Mouse (Mus musculus) heart, adult 2 months (tissue): ENCODE measurements at regions not wholly inside any gene's neighbourhood (a gene's known extent, or its start where the extent isn't known, plus 50 kb on each side); places are given as distances from the start of the nearest gene placed in this dataset.
A peak's percentile ranks its signal among the peaks of the same experiment; 100 is the strongest.

Source experiments
- DNase-seq, 2 experiments: peaks; one replicate each; pipeline ENCODE4 v3.0.0; 2021
- H3K27ac ChIP-seq: fragments of 200-600 bp; 2 replicates; pipeline ENCODE4 v1.8.1; 2022
- H3K27me3 ChIP-seq: fragments of 200-500 bp; 2 replicates; pipeline ENCODE4 v1.6.1; 2012; ENCODE audit warnings: mild to moderate bottlenecking, low read length, inconsistent platforms, mixed read lengths; ENCODE audit not compliant: control insufficient read depth, insufficient read depth
- H3K36me3 ChIP-seq: fragments of 200-500 bp; 2 replicates; pipeline ENCODE4 v1.6.1; 2012; ENCODE audit warnings: low read length, inconsistent platforms; ENCODE audit not compliant: control insufficient read depth, insufficient read depth
- H3K4me1 ChIP-seq: fragments of 200-500 bp; 2 replicates; pipeline ENCODE4 v1.6.1; 2011; ENCODE audit warnings: low read length; ENCODE audit not compliant: control insufficient read depth, insufficient read depth
- H3K4me3 ChIP-seq: fragments of 200-600 bp; 2 replicates; pipeline ENCODE4 v1.8.1; 2022
- H3K79me2 ChIP-seq: fragments of 200-500 bp; replicated peaks from 2 replicates; pipeline ENCODE4 v1.6.1; 2012; ENCODE audit warnings: mild to moderate bottlenecking, inconsistent platforms, low read length, moderate library complexity, mixed read lengths; ENCODE audit not compliant: control insufficient read depth, insufficient read depth
- H3K9ac ChIP-seq: fragments of 200-500 bp; 2 replicates; pipeline ENCODE4 v1.6.1; 2012; ENCODE audit warnings: low read depth, mild to moderate bottlenecking, control low read depth, inconsistent platforms, low read length, mixed read lengths
- CTCF ChIP-seq: fragments of 200-600 bp; IDR thresholded peaks from 2 replicates; pipeline ENCODE4 v1.8.1; 2022; ENCODE audit warnings: antibody characterized with exemption, mild to moderate bottlenecking, moderate library complexity
- EP300 ChIP-seq: fragments of 200-500 bp; IDR thresholded peaks from 2 replicates; pipeline ENCODE4 v1.6.1; 2011; ENCODE audit warnings: low read depth, low read length, control low read depth; ENCODE audit not compliant: insufficient read depth
- POLR2A ChIP-seq: fragments of 200-500 bp; IDR thresholded peaks from 2 replicates; pipeline ENCODE4 v1.6.1; 2011; ENCODE audit warnings: mild to moderate bottlenecking, low read depth, low read length, control low read depth; ENCODE audit not compliant: insufficient read depth
- WGBS: fragments of 180-500 bp; shearing (Covaris S2); methylation state at CpG from one replicate; pipeline ENCODE4 v1.1.7; 2018; 5-methylcytosine and 5-hydroxymethylcytosine counted together
- intact Hi-C: fragments of 180-260 bp; cut with DNase I; formaldehyde crosslinking; loops from one replicate; pipeline ENCODE4 v1.15.1; 2025

DNA sequence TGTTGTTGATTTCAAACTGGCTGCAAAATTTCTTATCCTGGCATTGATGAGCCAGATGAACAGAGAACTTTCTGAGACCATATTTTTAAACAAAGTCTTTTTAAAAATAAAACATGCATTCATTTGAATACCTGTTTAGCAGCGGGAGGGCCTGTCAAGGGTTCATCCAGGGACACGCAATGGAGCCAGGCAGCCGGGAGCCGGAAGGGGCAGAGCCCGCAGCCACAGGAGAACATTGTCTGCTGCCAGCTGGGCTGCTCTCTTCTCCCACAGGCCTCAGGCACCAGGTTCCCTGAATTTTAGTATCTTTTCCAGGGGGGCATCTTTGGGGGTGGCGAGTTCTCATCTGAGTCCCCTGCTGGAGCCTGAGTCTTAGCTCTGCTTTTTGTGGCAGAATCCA lies 205.8 kb upstream of the Tprg start:
- DNase-seq: no peak
- H3K4me3 ChIP-seq: no peak overlapping the region
- no peak for TF ChIP-seq EP300
- no peak for TF ChIP-seq POLR2A
- no peak for TF ChIP-seq CTCF
- intact Hi-C loops: no loop called here
- no peaks in the 10 kb centered on the region for H3K4me1 ChIP-seq
- H3K27me3 ChIP-seq: no peaks in the 10 kb centered on the region
- H3K36me3 ChIP-seq: no peaks in the 10 kb centered on the region
- no peak overlapping the region for H3K27ac ChIP-seq
- WGBS: 71% methylated on average over 6 of the region's 6 CpGs
- no peaks in the 10 kb centered on the region for H3K79me2 ChIP-seq
- H3K9ac ChIP-seq: no peak overlapping the region

- no peaks in the 10 kb centered on the region for H3K79me2 ChIP-seq
- WGBS: 71% methylated on average over 1 of the region's 1 CpGs
- intact Hi-C loops: no loop called here
- no peak overlapping the region for H3K27ac ChIP-seq
- TF ChIP-seq EP300: no peak
- TF ChIP-seq POLR2A: no peak
- TF ChIP-seq CTCF: no peak
- no peak overlapping the region for H3K4me3 ChIP-seq
- no peak for DNase-seq
- H3K36me3 ChIP-seq: no peaks in the 10 kb centered on the region
- no peak overlapping the region for H3K9ac ChIP-seq
- peaks cover 1% of the 10 kb centered on the region; the same call in 1 of the 2 replicates for H3K4me1 ChIP-seq
- H3K27me3 ChIP-seq: no peaks in the 10 kb centered on the region
Observed at GRCm38 (mm10) chr16:25083729-25084128, 202.9 kb upstream of the Tprg start.

- intact Hi-C loops: loop anchor here (5.0 kb wide), 1 partner anchor 174 kb away; no protein-coding TSS in a partner anchor
- peak; percentile 28 to 55 for DNase-seq
- no peaks in the 10 kb centered on the region for H3K27me3 ChIP-seq
- H3K4me3 ChIP-seq: no peak overlapping the region
- H3K4me1 ChIP-seq: peaks cover 1% of the 10 kb centered on the region; the same call in 1 of the 2 replicates
- no peaks in the 10 kb centered on the region for H3K79me2 ChIP-seq
- WGBS: 56% methylated on average over 10 of the region's 10 CpGs
- H3K9ac ChIP-seq: no peak overlapping the region
- H3K27ac ChIP-seq: peak overlapping the region; percentile 47
- TF ChIP-seq EP300 (no peak), POLR2A (no peak), CTCF (no peak)
- H3K36me3 ChIP-seq: no peaks in the 10 kb centered on the region
Observed at GRCm38 (mm10) chr16:25087741-25088648, 198.6 kb upstream of the Tprg start.

GRCm38 (mm10) chr16:25088649-25089019 lies 198.0 kb upstream of the Tprg start:
- Histone ChIP-seq H3K79me2 (no peaks in the 10 kb centered on the region), H3K27ac (no peak overlapping the region; the same call in none of the 2 replicates), H3K4me1 (peaks cover 1% of the 10 kb centered on the region; the same call in 1 of the 2 replicates), H3K4me3 (no peak overlapping the region), H3K9ac (no peak overlapping the region), H3K27me3 (no peaks in the 10 kb centered on the region), H3K36me3 (no peaks in the 10 kb centered on the region)
- TF ChIP-seq EP300: no peak
- TF ChIP-seq POLR2A: no peak
- no peak for TF ChIP-seq CTCF
- 81% methylated on average over 2 of the region's 2 CpGs for WGBS
- intact Hi-C loops: loop anchor here (5.0 kb wide), 1 partner anchor 174 kb away; no protein-coding TSS in a partner anchor
- no peak for DNase-seq

DNA sequence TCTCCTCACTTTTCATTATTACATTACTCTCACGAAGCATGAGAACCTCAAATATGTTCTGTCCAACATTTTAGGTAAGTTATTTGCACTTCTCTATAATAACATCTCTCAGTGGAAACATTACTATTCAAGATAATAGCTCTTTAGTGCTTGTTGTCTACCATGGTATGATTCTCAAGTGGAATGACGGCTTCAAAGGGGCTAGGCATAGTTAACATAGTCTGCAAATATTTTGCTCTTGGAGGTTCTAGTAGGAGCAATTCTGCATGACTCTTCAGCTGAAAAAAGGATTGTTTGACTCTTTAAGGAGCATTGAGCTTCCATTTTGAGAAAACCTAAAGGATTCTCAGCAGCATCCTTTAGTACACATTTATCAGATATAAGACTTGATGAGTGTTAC lies 182.5 kb upstream of the Tprg start:
- intact Hi-C loops: no loop called here
- whole genome bisulfite sequencing: 79% methylated on average over 2 of the region's 2 CpGs
- Histone ChIP-seq H3K4me3 (no peak overlapping the region), H3K9ac (no peak overlapping the region), H3K79me2 (no peaks in the 10 kb centered on the region), H3K4me1 (no peaks in the 10 kb centered on the region), H3K27me3 (no peaks in the 10 kb centered on the region), H3K27ac (no peak overlapping the region), H3K36me3 (no peaks in the 10 kb centered on the region)
- DNase-seq: no peak
- no peak for TF ChIP-seq POLR2A

DNA sequence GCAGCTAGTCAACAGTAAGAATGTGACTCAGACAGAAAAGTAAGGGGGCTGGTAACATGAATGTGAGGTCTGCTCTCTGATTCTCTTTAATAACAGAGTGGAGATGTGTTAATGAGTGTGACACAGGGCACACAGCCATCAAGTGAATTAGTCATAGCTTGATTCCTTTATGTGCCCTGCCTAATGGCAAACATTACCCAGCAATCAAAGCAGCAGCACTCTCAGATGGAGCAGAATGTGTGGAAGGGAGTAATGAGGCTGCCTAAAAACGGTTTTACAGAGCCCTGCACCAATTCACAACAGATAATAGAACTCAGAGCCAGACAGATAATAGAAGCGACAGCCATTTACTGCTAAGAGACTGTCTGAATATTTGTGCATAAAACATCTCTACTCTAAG lies 182.0 kb upstream of the Tprg start:
- Histone ChIP-seq H3K79me2 (no peaks in the 10 kb centered on the region), H3K4me1 (no peaks in the 10 kb centered on the region), H3K4me3 (no peak overlapping the region), H3K27ac (no peak overlapping the region), H3K27me3 (no peaks in the 10 kb centered on the region), H3K9ac (no peak overlapping the region), H3K36me3 (no peaks in the 10 kb centered on the region)
- TF ChIP-seq CTCF (no peak), POLR2A (no peak), EP300 (no peak)
- intact Hi-C loops: no loop called here
- DNase-seq: no peak
- 52% methylated on average over 2 of the region's 2 CpGs for WGBS
